Mouse (Mus musculus) small intestine, adult 2 months (tissue): ENCODE measurements around the gene Lama2.

Experiments used
- CTCF ChIP-seq: fragments of 200-500 bp; IDR thresholded peaks from 2 replicates; pipeline ENCODE4 v1.5.1; 2012; ENCODE audit warnings: low read depth, mild to moderate bottlenecking, control low read depth, inconsistent platforms, low read length, moderate library complexity, mixed read lengths; ENCODE audit not compliant: insufficient replicate concordance, insufficient read length; ENCODE audit errors: extremely low read depth
- POLR2A ChIP-seq: fragments of 200-500 bp; IDR thresholded peaks from 2 replicates; pipeline ENCODE4 v1.6.1; 2012; ENCODE audit warnings: low read depth, mild to moderate bottlenecking, control low read depth, inconsistent platforms, low read length, moderate library complexity

- TF ChIP-seq CTCF (no peak), POLR2A (no peak)
Measured at GRCm38 (mm10) chr10:27063671-27064070, 555.9 kb downstream of the Lama2 start.
